Mouse (Mus musculus) cerebellum, adult 11-12 months (tissue): ENCODE measurements at regions not wholly inside any gene's neighbourhood (a gene's known extent, or its start where the extent isn't known, plus 50 kb on each side); places are given as distances from the start of the nearest gene placed in this dataset.

Experiments used
- DNase-seq: peaks from one replicate; pipeline ENCODE4 v3.0.0; 2022

- DNase-seq: no peak
Measured at GRCm38 (mm10) chr17:79553850-79554249, 57.8 kb upstream of the Rmdn2 start.

- no peak for DNase-seq
Measured at GRCm38 (mm10) chr17:79555593-79555992, 56.1 kb upstream of the Rmdn2 start.
